Mouse (Mus musculus) R1 (cell line): ENCODE data around the gene Alg13.

Experiments used
- DNase-seq: peaks from one replicate; pipeline ENCODE4 v3.0.0-alpha.2; 2018; ENCODE audit warnings: low read depth, low spot score

Gene Alg13

DNA sequence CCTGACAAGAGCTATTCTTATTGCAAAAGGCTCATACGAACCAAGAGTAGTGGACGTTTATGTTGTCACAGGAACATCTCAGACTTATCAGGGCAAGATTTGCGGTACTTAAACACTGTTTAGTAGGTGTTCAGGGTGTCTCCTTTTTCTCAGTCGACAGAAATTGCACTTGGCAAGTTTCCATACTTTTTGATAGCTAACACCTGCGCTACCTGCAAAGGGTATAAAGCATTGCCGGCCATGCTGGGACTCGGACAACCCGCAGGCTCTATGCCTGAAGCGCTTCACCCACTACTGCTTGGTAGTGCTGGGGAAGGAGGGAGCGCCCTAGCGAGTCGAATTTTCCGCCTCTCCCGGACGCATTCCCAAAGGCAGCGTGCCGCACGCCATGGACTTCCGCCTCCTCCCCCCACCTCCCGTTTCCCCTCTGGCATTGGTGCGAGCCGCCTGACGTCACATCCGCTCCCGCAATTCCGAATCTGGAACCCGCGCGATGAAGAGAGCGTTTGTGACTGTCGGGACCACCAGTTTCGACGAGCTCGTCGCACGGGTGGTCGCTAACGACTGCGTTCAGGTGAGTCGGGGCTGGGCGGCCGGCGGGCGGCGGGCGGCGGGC is at the start of gene Alg13:
Gene Alg13 (plus strand): TSS at position 257 of the 616 bp plus-strand sequence.
- DNase-seq: peak; percentile 88

DNA sequence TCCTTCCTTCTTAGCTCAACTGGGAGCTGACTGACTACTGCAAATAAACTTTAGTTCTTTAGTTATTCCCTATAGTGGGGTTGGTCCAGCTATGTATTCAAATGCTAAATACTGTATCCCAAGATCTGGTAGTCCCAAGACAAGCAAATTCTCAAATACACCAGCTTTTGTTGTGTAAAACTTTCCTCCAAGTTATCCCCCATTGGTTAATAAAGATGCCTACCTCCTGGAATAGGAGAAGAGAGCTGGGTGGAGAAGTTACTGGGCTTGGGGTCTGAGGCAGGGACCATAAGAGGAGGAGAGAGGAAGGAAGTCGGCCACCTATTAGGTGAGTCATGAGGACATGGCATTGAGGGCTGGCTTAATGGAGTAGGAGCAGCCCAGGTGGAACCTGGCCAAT is 49.0 kb upstream of the Alg13 start:
- DNase-seq: peak; percentile 87

DNA sequence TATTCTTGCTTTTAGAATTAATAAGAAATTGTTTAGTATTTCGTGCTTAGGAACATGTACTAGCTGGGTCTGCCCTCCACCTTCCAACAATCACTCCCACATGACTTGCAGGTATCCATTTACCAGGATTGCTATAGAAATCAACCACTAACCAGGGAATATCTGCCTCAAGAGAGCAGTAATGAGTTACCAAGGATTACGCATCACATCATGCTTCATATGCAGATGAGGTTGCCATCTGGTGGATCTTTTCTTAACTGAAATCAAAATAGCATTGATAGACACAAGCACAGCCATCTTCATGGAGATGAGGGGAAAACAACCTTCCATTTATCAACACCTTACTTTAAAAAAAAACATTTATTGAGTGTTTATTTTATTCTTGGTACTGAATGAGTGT is 16.1 kb upstream of the Alg13 start:
- DNase-seq: no peak

DNA sequence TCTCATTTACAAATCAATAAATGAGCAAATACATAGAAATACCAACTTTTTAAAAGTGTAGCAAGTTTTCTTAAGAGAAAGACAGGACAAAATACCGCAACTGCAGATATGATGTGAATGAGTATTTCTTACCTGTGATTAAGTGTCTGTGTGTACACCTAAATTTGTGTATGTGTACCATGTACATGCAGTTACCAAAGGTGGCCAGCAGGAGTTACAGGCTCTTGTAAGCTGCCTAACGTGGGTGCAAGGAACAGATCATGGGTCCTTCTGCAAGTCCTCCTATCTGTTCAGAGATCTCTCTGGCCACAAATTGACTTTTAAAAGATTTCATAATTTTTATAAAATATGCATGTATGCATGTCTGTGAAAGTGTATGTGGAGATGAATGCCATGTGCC is 11.9 kb upstream of the Alg13 start:
- DNase-seq: peak; percentile 65

DNA sequence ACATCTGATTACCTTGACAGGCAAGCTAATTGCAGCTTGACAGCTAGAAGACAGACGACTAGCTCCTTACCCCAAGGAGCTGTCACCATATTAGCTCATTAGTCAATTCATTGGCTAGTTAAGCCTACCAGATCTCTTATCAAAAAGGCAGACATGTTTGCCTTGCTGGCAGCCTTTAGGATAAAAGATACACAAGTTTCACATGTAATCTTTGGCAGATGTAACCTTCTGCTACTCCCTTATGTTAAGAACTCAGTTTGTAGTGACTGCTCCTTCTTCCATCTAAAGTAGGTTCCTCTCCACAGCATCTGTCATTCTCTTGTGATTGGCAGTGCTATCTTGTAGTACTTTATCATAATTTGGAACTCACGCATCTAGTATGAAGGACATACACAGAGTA is 3.6 kb upstream of the Alg13 start:
- DNase-seq: no peak

DNA sequence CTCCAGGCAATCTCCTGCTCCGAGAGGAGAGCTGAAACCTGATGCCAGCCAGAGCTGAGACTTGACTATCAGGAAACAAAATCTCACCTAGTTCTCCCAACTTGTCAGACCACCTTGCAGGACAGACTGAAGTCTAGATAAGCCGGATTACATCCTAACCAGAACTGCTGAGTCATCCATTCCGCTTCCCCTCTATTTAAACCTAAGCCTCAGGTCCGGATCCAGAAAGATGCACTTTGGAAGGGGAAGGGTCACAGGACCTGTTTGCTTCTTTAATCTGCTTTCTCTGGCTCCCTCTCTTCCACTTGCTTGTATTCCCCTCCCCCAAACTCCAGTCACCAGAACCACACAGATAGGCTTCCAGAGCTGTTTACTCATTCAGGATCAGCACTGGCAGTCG is 2.6 kb upstream of the Alg13 start:
- DNase-seq: no peak

DNA sequence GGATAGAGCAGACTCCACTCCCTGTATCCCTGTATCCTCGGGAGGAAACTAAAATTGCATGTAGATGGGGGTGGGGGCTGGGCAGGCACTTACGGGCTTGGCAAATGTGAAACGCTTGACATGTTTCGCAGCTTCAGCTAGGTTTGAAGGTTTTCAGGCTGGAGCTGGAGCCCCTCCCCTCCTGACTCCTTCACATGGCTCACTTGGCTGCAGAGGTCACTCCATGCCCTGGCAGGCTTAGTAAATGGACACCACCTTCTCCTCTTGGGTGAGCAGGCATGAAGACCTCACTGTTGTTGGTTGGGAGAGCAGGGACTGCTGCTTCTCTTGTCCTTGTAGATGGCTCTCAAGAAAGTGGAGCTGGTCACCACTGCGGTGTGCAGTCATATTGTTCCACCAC is 1.6 kb upstream of the Alg13 start:
- no peak for DNase-seq

DNA sequence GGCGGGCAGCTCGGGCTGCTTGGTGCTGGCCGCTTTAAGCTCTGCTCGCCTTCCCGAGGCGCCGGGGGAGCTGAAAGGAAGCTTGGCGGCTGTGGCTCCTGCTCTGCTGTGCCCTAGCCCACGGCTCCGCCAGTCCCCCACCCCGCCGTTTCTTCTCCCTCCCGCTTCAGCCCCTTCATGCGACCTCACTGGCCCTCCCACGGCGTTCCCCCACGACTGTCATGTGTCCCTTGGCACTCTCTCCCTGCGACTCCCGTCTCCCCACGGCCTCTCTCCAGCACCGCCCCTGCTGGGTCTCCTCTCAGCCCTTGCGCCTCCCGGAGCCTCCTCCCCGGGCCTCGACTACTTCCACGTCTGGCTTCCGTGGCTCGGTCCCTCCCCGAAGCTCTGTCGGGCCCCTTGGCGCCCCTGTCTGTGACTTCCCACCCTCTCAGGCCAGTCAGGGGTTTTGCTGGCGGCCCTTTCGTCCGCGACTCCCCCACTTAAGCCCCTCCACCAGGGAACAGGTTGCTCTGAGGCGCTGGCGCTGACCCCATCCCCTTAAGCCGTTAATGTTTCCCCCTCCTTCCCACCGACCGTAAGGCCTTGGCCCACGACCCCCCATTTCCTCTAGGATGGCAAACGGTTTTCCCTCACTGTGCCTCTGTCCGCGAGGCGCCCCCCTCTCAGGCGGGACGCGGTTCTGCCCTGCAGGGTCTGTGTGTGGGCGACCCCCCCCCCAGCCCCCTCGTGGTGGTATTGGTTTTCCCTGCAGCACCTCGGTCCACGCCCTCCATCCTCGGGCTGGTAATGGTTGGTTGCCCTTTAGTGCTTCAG is 768 bp downstream of the Alg13 start:
- peak; percentile 48 for DNase-seq

DNA sequence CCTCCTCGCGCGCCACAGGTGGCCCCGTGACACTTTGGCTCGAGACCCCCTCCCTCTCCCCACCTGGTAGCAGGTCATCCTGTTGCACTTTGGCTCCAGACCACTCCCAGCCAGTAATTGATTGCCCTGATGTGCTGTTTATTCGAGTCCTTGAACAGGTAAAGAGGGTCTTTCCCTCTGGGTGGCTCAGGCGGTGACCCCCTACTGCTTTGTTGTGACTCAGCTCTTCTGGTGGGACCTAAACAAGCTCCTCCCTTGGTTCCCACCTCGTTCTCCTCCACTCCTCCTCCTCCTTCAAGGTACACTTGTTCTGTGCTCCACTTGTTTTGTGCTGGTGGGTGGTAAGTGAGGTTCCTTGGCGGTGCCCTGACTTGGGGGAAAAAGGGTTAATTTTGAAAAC is 1.8 kb downstream of the Alg13 start:
- DNase-seq: peak; percentile 83

DNA sequence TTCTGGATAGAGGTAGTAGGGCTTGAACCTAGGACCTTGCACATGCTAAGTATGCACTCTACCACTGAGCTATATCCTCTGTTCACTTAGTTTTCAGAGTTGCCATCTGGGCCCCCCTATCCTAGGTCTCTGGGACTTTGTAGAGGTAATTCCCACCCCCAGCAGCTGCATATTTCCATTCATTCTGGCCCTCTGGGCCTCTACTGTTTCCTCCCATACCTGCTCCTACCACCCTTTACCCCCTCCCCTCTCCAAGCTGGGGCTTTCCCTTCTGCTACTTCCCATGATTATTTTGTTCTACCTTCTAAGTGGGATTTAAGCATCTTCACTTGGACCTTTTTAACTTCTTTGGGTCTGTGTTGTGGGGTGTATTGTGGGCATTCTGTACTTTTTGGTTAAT is 7.8 kb downstream of the Alg13 start:
- DNase-seq: no peak

DNA sequence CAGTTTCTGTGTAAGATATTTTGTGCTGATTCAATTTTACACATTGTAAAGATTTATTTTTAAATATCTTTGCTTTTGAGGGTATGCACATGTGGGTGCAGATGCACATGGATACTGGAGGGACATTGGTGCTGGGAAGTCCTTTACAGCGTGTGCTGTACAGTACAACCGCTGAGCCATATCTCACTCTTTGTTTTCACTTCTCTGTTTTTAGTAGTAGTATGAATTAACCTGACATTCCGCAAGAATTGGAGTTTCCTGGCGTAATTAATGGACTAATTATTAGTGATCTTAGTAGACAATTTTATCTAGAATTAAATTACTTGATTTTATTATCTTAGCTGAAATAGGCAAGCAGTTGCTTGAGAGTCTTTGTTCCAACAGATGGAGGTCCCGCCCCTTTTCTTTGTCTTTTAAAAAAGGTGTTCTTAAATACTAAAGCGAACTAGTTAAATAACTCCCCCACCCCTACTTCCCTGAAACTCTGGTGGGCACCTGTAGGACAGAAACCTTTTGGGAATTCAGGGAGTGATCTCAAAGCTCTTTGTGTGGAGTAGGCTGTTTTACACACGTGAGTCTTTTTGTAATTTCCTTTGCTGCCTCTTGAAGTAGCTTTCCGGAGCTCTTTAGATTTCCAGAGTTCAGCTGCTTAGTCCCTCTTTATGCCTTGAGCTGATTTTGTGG is 17.9 kb downstream of the Alg13 start:
- DNase-seq: peak; percentile 94

DNA sequence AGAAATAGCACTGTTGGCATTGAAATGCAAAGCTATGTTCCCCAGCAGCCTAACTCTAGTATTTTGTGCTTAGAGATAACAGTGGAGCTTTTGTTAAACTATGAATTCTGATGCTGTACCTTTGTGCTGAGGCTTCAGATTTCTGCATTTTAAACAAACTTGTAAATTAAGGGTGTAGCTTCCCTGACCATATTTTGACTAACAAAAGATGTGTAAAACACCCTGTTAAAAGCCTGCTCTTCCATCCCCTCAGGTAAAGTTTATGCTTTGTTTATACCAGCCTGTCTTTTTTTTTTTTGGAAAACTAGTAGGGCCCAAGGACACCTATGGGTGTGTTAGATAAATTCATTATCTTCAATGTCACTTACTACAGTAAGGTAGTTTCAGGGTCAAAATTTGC is 20.3 kb downstream of the Alg13 start:
- DNase-seq: peak; percentile 77

DNA sequence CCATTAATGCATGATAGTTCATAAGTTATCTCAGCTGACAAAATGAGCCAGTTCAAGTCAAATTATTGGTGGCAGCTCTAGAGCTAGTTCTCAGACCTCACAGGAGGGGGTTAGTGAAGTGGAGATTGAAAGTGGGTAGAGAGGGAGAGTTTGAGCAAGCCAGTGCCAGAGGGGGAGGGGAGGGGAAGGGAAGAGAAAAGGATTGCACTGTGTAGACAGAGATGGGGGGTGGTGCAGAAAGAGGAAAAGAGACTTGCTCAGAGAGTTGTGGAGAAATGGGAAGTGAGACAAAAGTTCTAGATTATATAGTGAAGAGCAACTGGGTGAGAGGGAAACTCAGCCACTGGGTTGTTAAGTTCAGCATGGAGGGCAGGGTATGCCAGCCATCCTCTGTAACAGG is 20.8 kb downstream of the Alg13 start:
- peak; percentile 85 for DNase-seq

DNA sequence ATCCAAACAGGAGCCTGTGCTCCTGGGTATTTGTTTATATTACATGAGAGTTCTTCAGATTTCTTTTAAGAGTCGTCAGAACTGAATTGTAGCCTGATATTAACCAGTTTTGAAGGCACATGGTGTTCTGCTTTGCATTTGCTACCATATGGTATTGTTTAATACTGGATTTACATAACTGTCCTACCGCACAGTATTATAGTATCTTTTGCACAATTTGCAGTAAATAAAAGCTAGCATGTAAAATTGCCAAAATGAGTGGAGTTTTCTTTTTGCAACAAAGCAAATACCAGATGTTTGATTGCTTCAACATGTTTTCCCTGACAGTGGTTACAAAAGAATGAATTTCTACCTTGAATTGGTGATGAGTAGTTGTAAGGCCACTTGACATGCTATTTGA is 56.6 kb downstream of the Alg13 start:
- no peak for DNase-seq

DNA sequence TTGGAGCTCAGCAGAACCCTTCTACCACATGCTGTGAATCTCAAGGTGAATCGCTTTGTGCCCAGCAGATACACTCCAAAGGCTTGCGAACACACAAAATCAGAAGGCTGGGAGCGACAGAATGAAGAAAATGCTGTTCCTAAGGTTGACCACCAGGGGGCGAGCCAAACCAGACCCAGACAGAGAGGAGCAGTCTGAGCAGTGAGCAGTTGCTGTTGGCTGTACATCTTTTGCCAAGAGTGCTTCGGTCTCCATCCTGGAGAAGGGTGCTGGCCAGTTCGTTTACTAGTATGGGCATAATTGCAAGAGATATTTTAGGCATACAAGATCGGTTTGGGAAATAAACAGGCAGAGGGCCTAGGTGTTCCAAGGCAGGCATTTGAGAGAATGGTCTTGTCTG is 85.9 kb downstream of the Alg13 start:
- peak; percentile 53 for DNase-seq

DNA sequence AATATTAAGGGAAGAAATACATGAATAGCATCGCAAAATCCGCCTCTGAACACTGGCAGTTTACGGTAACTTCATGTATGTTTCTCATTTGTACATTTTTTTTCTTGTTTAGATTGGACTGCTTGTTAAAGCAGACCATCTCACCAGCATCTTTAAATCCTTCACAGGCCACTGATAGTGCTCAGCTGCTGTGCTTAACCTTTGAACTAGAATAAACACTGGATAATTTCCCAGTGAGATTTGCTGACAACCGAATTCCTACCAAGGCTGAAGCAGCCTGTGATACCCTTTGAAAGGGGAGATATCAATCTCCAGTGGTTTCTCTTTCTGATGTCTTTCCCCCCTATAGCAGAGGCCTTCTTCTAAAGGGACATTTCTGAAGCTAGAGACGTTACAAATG is 90.4 kb downstream of the Alg13 start:
- DNase-seq: no peak

DNA sequence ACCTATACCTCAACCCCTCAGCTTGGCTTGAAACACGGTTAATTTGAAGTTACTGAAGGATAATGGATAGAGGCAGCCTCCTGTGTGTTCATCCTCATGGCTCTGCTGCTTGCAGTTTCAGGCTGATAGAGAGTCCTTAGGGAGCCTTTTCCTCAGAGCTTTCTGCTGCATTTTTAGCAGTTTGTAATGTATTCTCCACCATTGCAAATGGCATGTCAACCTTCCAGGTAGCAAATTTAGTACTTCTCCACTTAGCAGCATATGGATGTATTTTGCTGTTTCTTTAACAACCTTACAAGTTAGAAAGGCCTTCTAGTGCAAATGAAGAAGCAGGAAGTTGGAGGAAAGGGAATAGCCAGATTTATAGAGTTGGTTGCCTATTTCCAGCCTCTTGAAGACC is 102.7 kb downstream of the Alg13 start:
- DNase-seq: no peak

DNA sequence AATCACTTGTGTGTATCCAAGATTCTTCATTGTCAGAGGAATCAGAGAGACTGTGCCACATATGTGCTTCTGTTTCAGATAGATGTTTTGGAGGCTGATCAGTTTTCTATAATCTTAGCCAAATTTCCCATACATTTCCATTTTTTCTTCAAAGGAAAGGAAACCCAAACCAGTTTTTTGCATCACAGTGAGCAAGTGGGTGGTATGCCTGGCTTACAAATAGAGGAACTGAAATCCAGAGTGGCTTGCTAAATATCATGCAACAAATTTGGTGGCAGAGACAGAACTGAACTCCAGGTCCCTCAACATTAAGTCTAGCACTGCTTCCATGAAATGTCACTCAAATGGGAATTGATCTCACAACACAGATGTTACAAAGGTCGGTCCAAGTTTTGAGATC is 103.5 kb downstream of the Alg13 start:
- no peak for DNase-seq

DNA sequence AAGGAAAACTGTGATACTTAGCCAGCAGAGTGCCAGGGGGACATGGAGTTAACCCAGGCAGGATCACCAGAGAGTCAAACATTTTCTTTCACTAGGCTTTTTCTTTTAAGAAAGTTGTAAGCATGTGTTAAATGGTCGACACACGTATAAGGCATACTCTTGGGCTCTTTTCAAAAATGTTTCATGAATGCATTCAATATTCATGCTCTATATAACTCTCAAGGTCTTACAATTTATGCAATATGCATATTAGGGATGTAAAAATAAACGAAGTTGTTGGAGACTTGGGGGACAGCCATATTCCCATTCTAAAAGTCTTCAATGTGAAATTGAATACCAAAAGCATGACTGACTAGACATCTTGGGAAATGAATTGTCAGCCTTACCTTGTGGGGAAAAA is 106.2 kb downstream of the Alg13 start:
- no peak for DNase-seq
